Mouse (Mus musculus) liver, embryonic 15.5 days (tissue): Measurements from ENCODE around the gene Kcnn3. TPM values are rescaled to one million over a fixed set of nuclear protein-coding genes. Genes with fewer than 3 reads are reported as not detected.
A peak's percentile ranks its signal among the peaks of the same experiment; 100 is the strongest.

ENCODE experiments used
- ATAC-seq: fragments of 200-750 bp; cut with Nextera tagmentation; 2 replicates; pipeline ENCODE4 v1.8.0; 2017; ENCODE audit warnings: moderate number of reproducible peaks, mild to moderate bottlenecking, moderate library complexity; ENCODE audit not compliant: insufficient read depth
- H3K27ac ChIP-seq: fragments of 300-500 bp; sonication (generic); replicated peaks from 2 replicates; pipeline ENCODE4 v1.5.1; 2015; ENCODE audit warnings: mild to moderate bottlenecking, inconsistent platforms
- H3K27me3 ChIP-seq: fragments of 300-500 bp; sonication (generic); 2 replicates; pipeline ENCODE4 v1.6.1; 2015; ENCODE audit warnings: mild to moderate bottlenecking, inconsistent platforms
- H3K36me3 ChIP-seq: fragments of 300-500 bp; sonication (generic); replicated peaks from 2 replicates; pipeline ENCODE4 v1.6.1; 2015; ENCODE audit warnings: moderate library complexity, mild to moderate bottlenecking, inconsistent platforms
- H3K4me1 ChIP-seq: fragments of 300-500 bp; sonication (generic); replicated peaks from 2 replicates; pipeline ENCODE4 v1.6.1; 2015; ENCODE audit warnings: inconsistent platforms
- H3K4me2 ChIP-seq: fragments of 300-500 bp; sonication (generic); 2 replicates; pipeline ENCODE4 v1.6.1; 2015; ENCODE audit warnings: moderate library complexity, mild to moderate bottlenecking, inconsistent platforms
- H3K4me3 ChIP-seq: fragments of 300-500 bp; sonication (generic); replicated peaks from 2 replicates; pipeline ENCODE4 v1.5.1; 2015; ENCODE audit warnings: mild to moderate bottlenecking, inconsistent platforms
- H3K9ac ChIP-seq: fragments of 300-500 bp; sonication (generic); 2 replicates; pipeline ENCODE4 v1.6.1; 2015; ENCODE audit warnings: moderate library complexity, mild to moderate bottlenecking, inconsistent platforms
- H3K9me3 ChIP-seq: fragments of 300-500 bp; sonication (generic); replicated peaks from 2 replicates; pipeline ENCODE4 v1.6.1; 2016; ENCODE audit warnings: inconsistent platforms
- WGBS: fragments of 180-500 bp; shearing (Covaris S2); methylation state at CpG from one replicate; pipeline ENCODE4 v1.1.7; 2015; ENCODE audit warnings: mixed read lengths; ENCODE audit not compliant: insufficient replicate concordance; 5-methylcytosine and 5-hydroxymethylcytosine counted together
- polyA plus RNA-seq: library from polyadenylated mRNA; unstranded; fragments of >200 nt; fragmentation: Nextera tagmentation; extraction: Ambion mirVana; gene quantifications from 2 replicates; pipeline ENCODE4 v1.2.1, GENCODE M21; 2015

Kcnn3 gene
- polyA plus RNA-seq, 1 experiment from 2014 or later, result 0.03 TPM

- Histone ChIP-seq H3K36me3 (no peaks in the 10 kb centered on the region), H3K4me3 (no peak overlapping the region), H3K27me3 (0 out of 2 replicates have a peak, but pooled peaks cover 6% of the 10 kb centered on the region), H3K27ac (no peak overlapping the region), H3K9ac (no peak overlapping the region), H3K4me2 (no peak overlapping the region), H3K9me3 (no peaks in the 10 kb centered on the region), H3K4me1 (no peaks in the 10 kb centered on the region)
- WGBS, result 60% methylated on average over 6 of the region's 6 CpGs
- ATAC-seq, result no peak
Measured at GRCm38 (mm10) chr3:89704064-89704463, 184.1 kb downstream of the Kcnn3 start.

GRCm38 (mm10) chr3:89714359-89715206 is 194.6 kb downstream of the Kcnn3 start, which contains the start of gene Adar:
Gene Adar, plus strand, starts transcription at chr3:89715022.
- Histone ChIP-seq H3K4me3 (peak within 1 kb of the TSS; percentile 71), H3K36me3 (no peaks in the 10 kb centered on the region), H3K27ac (no peak within 1 kb of the TSS), H3K27me3 (peaks cover 25% of the 10 kb centered on the region), H3K9ac (peak within 1 kb of the TSS; percentile 59), H3K9me3 (no peaks in the 10 kb centered on the region), H3K4me1 (peaks cover 18% of the 10 kb centered on the region), H3K4me2 (peak within 1 kb of the TSS; percentile 93)
- WGBS, result 4% methylated on average over 28 of the region's 28 CpGs
- peak; percentile 34; the same call in 1 of the 2 replicates for ATAC-seq

- Histone ChIP-seq H3K4me2 (peak overlapping the region; percentile 93), H3K27me3 (peaks cover 25% of the 10 kb centered on the region), H3K9me3 (no peaks in the 10 kb centered on the region), H3K9ac (peak overlapping the region; percentile 59), H3K36me3 (no peaks in the 10 kb centered on the region), H3K4me3 (peak overlapping the region; percentile 71), H3K27ac (no peak overlapping the region), H3K4me1 (peaks cover 18% of the 10 kb centered on the region)
- 3% methylated on average over 59 of the region's 59 CpGs for WGBS
- ATAC-seq, result peak; percentile 42; the same call in 1 of the 2 replicates
Measured at GRCm38 (mm10) chr3:89715207-89715966, 195.4 kb downstream of the Kcnn3 start.

- Histone ChIP-seq H3K4me3 (peak overlapping the region; percentile 71; the same call in 1 of the 2 replicates), H3K9me3 (no peaks in the 10 kb centered on the region), H3K36me3 (no peaks in the 10 kb centered on the region), H3K27me3 (peaks cover 25% of the 10 kb centered on the region), H3K4me2 (peak overlapping the region; percentile 93), H3K27ac (no peak overlapping the region), H3K9ac (no peak overlapping the region), H3K4me1 (peaks cover 18% of the 10 kb centered on the region)
- no peak for ATAC-seq
- WGBS, result 37% methylated on average over 6 of the region's 6 CpGs
Measured at GRCm38 (mm10) chr3:89715967-89716256, 195.9 kb downstream of the Kcnn3 start.

GRCm38 (mm10) chr3:89722032-89722431 is 202.1 kb downstream of the Kcnn3 start:
- no peak for ATAC-seq
- Histone ChIP-seq H3K4me3 (no peak overlapping the region), H3K9me3 (no peaks in the 10 kb centered on the region)

GRCm38 (mm10) chr3:89723400-89724084 is 203.6 kb downstream of the Kcnn3 start:
- Histone ChIP-seq H3K36me3 (no peaks in the 10 kb centered on the region), H3K4me1 (0 out of 2 replicates have a peak, but pooled peaks cover 4% of the 10 kb centered on the region), H3K27me3 (no peaks in the 10 kb centered on the region), H3K9me3 (no peaks in the 10 kb centered on the region), H3K4me3 (no peak overlapping the region), H3K27ac (no peak overlapping the region), H3K4me2 (no peak overlapping the region), H3K9ac (no peak overlapping the region)
- ATAC-seq, result no peak
- WGBS, result 63% methylated on average over 7 of the region's 7 CpGs

More at GRCm38 (mm10) chr3:89722032-89722431, 202.1 kb downstream of the Kcnn3 start:
- Histone ChIP-seq H3K27ac (no peak overlapping the region), H3K36me3 (no peaks in the 10 kb centered on the region), H3K4me2 (no peak overlapping the region), H3K9ac (no peak overlapping the region), H3K4me1 (0 out of 2 replicates have a peak, but pooled peaks cover 3% of the 10 kb centered on the region), H3K27me3 (no peaks in the 10 kb centered on the region)

Other genes starting within 250 kb of the Kcnn3 start
- 17.5 and 17.8 TPM in 2 replicates for gene Slc50a1, start 249.6 kb upstream of the Kcnn3 start, polyA plus RNA-seq
- 8.9 and 11.2 TPM in 2 replicates for gene Efna1, start 239.0 kb upstream of the Kcnn3 start, polyA plus RNA-seq
- 0.18 and 0.58 TPM in 2 replicates for gene Efna3, start 197.2 kb upstream of the Kcnn3 start, polyA plus RNA-seq
- gene Efna4, start 182.1 kb upstream of the Kcnn3 start, polyA plus RNA-seq, result 0.24 and 0.48 TPM in 2 replicates
- gene Adam15, start 170.2 kb upstream of the Kcnn3 start, polyA plus RNA-seq, result 8.8 and 12.7 TPM in 2 replicates
- 0.06 and 0.07 TPM in 2 replicates for gene Dcst2, start 158.2 kb upstream of the Kcnn3 start, polyA plus RNA-seq
- 0.05 TPM in 1 of 2 replicates, not detected in the other for gene Dcst1, start 154.9 kb upstream of the Kcnn3 start, polyA plus RNA-seq
- gene Zbtb7b, start 125.4 kb upstream of the Kcnn3 start, polyA plus RNA-seq, result 2.3 and 3.3 TPM in 2 replicates
- not detected in 2 replicates for gene Lenep, start 117.4 kb upstream of the Kcnn3 start, polyA plus RNA-seq
- gene Flad1, start 108.3 kb upstream of the Kcnn3 start, polyA plus RNA-seq, result 14.3 and 16.4 TPM in 2 replicates
- 210 and 229 TPM in 2 replicates for gene Cks1b, start 101.8 kb upstream of the Kcnn3 start, polyA plus RNA-seq
- gene Shc1, start 101.7 kb upstream of the Kcnn3 start, polyA plus RNA-seq, result 44.8 and 50.6 TPM in 2 replicates
- 10.1 and 10.6 TPM in 2 replicates for gene Pygo2, start 90.0 kb upstream of the Kcnn3 start, polyA plus RNA-seq
- 7.4 and 8.1 TPM in 2 replicates for gene Pbxip1, start 83.5 kb upstream of the Kcnn3 start, polyA plus RNA-seq
- 35.7 and 38.4 TPM in 2 replicates for gene Pmvk, start 65.6 kb upstream of the Kcnn3 start, polyA plus RNA-seq
- 8.0 and 8.3 TPM in 2 replicates for gene Adar, start 194.9 kb downstream of the Kcnn3 start, polyA plus RNA-seq
- 0.16 and 0.17 TPM in 2 replicates for gene Chrnb2, start 244.5 kb downstream of the Kcnn3 start, polyA plus RNA-seq